Mouse (Mus musculus): Measurements from ENCODE around the gene Galk1. TPM values are rescaled to one million over a fixed set of nuclear protein-coding genes. Genes with fewer than 3 reads are reported as not detected.

The Galk1 gene
- total RNA-seq, 4 experiments from 2014 or later: 16.1 to 19.7 (median 18.6) TPM

DNA sequence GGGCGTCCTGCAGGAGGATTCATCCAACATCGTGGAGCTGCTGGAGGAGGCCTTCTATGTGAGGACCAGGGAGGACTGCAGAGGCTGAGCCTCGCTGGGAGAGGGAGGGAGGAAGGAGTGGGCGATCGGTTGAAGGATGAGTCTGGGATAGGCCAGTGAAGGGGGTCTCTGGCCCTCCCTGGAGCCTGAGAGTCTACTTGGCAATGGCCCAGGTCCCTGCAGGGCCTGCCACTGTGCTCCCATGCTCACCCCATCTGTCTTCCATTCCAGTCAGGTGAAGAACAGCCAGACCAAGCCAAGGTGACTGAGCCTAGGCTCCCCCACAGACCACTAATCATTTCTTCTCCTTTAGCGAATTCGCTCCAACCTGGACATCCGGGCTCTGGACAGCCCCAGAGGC is 29.2 kb downstream of the Galk1 start:
- DNase-seq (ENCODE audit: low spot score in 2 of 2): no peak

DNA sequence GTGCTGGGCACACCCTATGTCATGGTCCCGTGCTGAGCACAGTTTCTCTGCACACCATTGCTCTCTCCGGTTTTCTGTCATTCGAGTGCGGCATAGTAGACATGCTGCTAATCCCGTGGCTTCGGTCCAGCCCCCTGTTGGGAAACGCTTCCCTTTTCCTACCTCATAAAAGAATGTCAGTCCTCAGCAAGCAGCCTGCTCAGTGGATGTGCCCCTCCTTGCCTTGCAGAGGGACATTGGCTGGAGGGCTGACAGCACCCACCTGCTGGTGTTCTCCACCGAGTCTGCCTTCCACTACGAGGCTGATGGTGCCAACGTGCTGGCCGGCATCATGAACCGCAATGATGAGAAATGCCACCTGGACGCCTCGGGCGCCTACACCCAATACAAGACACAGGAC is 30.0 kb downstream of the Galk1 start:
- DNase-seq (ENCODE audit: low spot score in 2 of 2): no peak

DNA sequence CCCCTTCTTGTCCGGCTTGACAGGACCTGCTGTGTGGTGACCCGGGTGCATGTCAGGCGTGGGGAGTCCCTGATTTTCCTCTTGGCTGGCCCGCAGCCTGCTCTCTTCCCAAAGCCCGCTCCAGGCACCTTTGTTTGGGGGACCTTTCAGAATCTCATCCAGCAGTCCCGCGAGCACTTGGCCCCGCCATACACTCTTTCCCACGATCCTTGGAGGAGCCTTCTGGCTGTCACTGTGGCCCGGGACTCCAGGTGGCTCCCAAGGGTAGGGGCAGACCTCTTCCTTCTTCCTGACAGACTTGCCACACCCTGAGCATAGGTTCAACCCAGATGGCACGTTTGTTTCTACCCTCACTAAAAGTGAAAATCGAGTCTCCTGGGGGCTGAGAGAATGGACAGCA is 37.0 kb downstream of the Galk1 start:
- DNase-seq (ENCODE audit: low spot score in 2 of 2): no peak

DNA sequence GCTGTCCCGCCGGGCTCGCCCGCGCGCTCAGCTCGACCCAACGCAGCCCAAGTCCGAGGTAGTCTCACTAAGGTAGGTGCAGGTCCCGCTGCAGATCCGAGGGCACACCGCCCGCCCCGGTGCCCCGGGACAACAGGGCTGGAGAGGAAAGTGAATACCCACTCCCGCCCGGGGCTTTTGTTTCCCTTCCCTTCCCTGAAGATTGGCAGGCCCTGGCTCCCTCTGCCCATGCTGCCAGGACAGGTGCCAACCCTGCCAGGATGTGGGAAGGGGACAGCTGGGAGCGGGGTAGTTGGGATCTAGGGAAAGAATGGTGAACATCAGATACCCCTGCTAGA is 37.5 kb downstream of the Galk1 start:
- no peak for DNase-seq (ENCODE audit: low spot score in 2 of 2)

DNA sequence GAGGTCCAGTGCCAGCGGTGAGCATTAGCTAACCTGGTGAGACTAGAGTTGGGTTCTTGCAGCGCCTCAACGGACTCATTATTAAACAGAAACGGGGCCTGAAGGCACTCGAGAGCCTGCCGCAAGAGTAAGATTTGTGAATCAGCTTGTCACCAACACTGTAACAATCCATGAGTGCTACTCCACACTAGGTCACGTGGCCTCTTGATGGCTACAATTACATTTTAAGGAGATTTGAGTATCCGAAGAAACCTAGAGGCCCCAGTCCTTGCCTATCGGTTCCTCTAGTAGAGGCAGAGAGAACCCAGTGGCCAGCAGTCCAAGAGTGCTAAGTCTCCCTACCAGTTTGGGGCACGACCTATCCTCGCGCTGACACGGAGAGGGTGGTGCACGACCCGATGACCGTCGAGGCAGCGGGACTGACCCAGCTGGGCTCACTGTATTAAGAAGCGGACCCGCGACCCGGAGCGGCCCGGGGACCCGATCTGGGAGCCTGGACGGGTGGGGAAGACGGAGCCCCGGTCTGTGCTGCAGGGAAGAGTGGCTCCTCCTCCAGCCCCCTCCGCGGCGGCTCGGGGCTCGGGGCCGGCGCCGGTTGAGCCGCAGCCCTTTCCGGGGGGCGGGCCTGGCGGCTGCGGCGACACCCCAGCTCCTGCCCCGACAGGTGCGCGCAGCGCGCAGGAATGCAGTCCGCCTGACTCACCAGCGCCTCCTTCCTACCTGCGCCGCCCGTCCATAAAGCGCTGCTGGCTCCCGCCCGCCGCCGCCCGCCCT is 38.0 kb downstream of the Galk1 start, which contains the start of gene Itgb4:
TSS of gene Itgb4 (plus strand) at position 401 of the 774 bp plus-strand sequence.
- DNase-seq (ENCODE audit: low spot score in 2 of 2): no peak

DNA sequence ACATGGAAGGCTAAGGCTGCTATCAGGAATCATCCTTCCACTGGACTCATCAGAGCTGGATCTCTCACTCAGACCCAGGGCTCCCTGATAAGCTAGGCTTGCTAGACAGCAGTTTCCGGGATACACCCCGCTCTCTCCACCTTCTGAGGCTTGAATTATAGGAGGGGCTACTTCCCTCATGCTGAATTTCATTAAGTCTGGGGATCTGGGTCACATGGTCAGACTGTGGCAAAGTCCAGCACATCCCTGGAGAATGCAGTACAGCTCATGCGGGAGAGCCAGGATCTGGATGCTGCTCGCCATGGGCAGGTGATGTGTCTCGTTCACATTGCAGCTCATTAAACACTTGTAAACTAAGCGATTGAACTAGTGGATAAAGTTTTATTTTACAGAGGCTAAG is 41.5 kb downstream of the Galk1 start:
- DNase-seq (ENCODE audit: low spot score in 2 of 2): no peak

DNA sequence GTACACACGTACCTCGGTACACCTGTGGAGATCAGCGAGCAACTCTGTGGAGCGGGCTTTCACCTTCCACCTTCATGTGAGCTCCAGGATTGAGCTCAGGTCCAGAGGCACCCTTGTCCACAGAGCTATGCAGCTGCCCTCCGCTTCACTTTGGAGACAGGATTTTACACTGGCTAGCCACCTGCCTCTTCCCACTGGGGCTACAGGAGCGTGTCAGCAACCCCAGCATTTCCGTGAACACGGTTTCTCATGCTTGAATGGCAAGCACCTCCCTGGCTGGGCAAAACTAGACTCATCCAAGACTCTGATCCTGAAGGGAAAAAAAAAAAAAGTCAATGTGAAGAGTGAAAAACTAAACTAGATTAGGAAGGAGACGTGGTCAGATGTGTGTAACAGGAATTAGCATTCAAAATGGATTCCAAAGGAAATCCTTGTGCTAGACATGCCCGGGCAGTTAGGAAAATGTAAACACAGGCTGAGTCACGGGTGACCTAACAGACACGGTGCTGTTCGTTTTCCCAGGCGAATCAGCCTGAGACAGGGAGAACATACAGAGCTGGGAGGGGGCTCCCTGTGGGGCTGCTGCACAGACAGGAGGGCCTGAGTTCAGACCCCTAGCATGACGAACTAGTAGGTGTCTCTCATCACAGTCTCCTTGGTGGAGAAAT is 42.4 kb downstream of the Galk1 start:
- DNase-seq (ENCODE audit: low spot score in 2 of 2): no peak

DNA sequence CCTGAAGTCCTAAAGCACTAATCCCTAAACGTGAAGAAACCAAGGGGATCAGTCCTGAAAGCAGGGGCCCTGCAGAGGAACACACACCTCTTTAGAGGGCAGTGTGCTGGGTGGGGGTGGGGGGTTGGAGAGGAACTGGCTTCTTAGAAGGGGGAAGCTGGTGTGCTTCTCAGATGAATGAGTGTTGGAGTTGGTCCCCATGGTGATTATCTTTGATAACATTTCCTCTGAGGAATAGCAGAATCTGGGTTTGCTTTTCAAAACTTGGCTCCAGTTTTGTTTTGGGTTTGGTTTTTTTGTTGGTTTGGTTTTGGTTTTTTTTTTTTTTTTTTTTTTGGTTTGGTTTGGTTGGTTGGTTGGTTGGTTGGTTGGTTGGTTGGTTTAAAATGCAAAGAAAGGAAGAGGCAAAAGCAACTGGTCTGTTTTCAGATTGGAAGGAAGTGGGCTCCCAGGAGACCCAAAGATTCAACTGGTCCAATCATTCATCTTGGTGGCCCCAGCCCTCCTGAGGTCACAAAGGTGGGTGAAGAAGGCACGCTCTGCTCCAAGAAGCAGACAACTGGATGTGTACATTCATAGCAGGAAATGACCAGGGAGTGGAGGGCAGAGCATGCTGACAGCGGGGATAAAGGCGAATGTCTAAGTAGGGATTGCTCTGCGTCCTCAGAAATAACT is 43.7 kb downstream of the Galk1 start:
- no peak for DNase-seq (ENCODE audit: low spot score in 2 of 2)

DNA sequence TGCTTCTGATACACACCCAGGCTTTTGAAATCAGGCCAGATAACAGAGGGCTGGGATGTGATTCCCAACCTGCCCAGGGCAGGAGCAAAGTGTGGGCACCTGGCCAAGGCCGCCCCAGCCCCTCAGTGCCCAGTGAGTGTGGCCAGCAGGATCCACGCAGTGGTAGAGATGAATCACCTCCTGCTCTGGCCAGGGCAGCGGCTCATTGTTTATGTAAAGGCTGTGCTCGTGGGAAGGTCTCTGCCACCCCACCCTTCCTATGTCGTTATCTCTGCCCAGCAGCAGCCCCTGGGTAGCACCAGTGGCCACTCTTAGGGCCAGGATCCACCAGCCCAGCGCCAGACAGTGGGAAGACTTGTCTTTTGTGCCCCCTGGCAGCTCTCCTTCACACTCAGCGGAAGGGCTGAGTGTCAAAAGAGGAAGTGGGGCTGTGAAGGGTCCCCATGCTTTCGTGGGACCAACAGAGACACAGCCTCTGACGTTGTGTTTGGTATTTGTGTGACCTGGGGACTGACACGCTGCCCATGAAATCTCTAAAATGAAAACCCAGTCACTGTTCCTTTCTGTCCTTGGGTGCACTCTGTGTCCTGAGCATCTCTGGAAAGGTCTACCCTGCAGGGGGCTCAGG is 47.4 kb downstream of the Galk1 start:
- no peak for DNase-seq (ENCODE audit: low spot score in 2 of 2)

DNA sequence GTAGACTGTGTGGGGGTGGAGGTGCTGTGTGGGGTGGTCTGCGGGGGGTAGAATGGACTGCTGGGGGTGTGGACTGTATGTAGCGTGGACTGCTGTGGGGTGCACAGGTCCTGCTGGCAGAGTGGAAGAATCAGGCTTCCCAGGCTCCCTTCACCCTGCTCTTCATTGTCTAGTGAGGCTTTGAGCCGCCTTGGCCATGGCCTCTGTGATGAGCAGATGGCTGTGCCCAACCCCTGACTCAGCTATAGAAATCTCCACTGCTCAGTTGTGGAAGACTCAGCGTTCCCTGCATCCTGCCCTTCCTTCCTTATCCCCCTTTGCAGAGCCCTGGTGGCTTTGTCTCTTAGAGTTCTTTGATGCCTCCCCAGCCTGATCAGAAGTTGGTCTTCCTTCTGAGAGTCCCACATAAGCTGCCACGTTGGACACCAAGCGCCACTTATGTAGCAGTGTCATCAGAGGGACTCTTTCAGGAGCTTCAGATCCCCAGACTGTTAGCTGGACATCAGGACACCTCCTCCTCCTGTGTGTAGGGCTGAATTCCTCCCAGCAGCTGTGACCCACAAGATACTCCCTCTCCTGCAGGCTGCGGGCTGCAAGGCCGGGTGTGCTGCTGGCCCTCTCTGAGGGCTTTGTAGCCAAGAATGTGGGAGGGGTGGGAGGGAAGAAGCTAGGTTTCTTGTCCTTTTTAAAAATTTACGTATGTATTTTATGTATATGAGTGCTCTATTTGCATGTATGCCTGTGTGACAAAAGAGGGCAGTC is 49.7 kb downstream of the Galk1 start:
- no peak for DNase-seq (ENCODE audit: low spot score in 2 of 2)

DNA sequence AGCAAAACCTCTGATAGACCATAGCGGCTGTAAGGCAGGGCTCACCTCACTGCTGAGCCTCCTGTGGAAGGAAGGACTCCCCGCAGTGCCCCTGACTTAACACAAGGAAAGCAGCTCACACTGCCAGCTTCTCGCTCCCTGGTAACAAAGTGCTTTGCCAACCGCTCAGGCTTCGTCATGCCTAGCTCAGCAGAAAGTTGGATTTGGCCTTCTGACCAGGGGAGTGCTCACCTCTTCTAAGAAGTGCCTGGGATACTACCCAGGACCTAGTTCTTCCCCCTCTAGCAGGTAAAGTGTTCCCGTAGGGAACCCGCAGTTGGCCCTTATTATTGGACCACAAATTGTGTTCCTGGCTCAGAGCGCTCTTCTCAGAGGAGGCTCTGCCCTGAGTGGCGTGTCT is 53.5 kb downstream of the Galk1 start:
- DNase-seq (ENCODE audit: low spot score in 2 of 2): no peak

Other genes with a start within 250 kb of the Galk1 start
- 10 to 100 TPM; 58.1 to 66.3 (median 62.9) TPM for gene Tmem94, start 247.3 kb downstream of the Galk1 start, total RNA-seq (2022)
- gene Caskin2, start 199.1 kb downstream of the Galk1 start, total RNA-seq (2022): 10 to 100 TPM; 18.2 to 18.9 (median 18.4) TPM
- 10 to 100 TPM; 12.4 to 17.1 (median 14.5) TPM for gene Tsen54, start 198.0 kb downstream of the Galk1 start, total RNA-seq (2022)
- gene Llgl2, start 188.7 kb downstream of the Galk1 start, total RNA-seq (2022): 1 to 10 TPM; 2.5 to 5.2 (median 4.6) TPM
- under 1 TPM; 0.07 to 0.89 (median 0.57) TPM for gene Myo15b, start 154.3 kb downstream of the Galk1 start, total RNA-seq (2022)
- gene Smim5, start 112.8 kb downstream of the Galk1 start, total RNA-seq (2022): 1 to 10 TPM in 1 of 4 experiments, under 1 TPM in 2, not detected in 1; 0.78 to 1.6 (median 0.95) TPM
- not detected for gene Smim6, start 100.7 kb downstream of the Galk1 start, total RNA-seq (2022)
- gene Sap30bp, start 79.4 kb downstream of the Galk1 start, total RNA-seq (2022): 10 to 100 TPM; 42.0 to 61.0 (median 55.7) TPM
- gene Recql5, start 79.2 kb downstream of the Galk1 start, total RNA-seq (2022): 10 to 100 TPM; 23.5 to 33.0 (median 25.2) TPM
- 10 to 100 TPM in 3 of 4 experiments, 1 to 10 TPM in 1; 9.4 to 13.4 (median 11.3) TPM for gene Itgb4, start 38.0 kb downstream of the Galk1 start, total RNA-seq (2022)
- 100 to 1,000 TPM; 272 to 296 (median 284) TPM for gene H3f3b, start 15.2 kb upstream of the Galk1 start, total RNA-seq (2022)
- gene Unk, start 17.6 kb upstream of the Galk1 start, total RNA-seq (2022): 10 to 100 TPM; 23.4 to 27.7 (median 25.0) TPM
- 1 to 10 TPM; 1.2 to 4.1 (median 1.7) TPM for gene Unc13d, start 65.2 kb upstream of the Galk1 start, total RNA-seq (2022)
- gene Wbp2, start 74.3 kb upstream of the Galk1 start, total RNA-seq (2022): 100 to 1,000 TPM; 414 to 460 (median 438) TPM
- gene Trim47, start 114.5 kb upstream of the Galk1 start, total RNA-seq (2022): 1 to 10 TPM; 5.6 to 8.1 (median 7.0) TPM
- gene Trim65, start 118.4 kb upstream of the Galk1 start, total RNA-seq (2022): 1 to 10 TPM; 6.3 to 7.7 (median 7.4) TPM
- gene Mrpl38, start 126.1 kb upstream of the Galk1 start, total RNA-seq (2022): 10 to 100 TPM; 43.3 to 64.9 (median 56.2) TPM
- gene Fbf1, start 155.4 kb upstream of the Galk1 start, total RNA-seq (2022): 10 to 100 TPM; 68.8 to 81.3 (median 76.5) TPM
- gene Ten1, start 186.1 kb upstream of the Galk1 start, total RNA-seq (2022): 10 to 100 TPM; 34.4 to 47.6 (median 39.6) TPM
- gene Acox1, start 186.3 kb upstream of the Galk1 start, total RNA-seq (2022): 100 to 1,000 TPM; 122 to 132 (median 126) TPM
- gene Evpl, start 225.4 kb upstream of the Galk1 start, total RNA-seq (2022): 1 to 10 TPM; 2.1 to 2.8 (median 2.5) TPM